Mouse (Mus musculus) lung, adult 2 months (tissue): ENCODE measurements around the gene Map2k2.

ENCODE experiments used
- CTCF ChIP-seq: fragments of 200-500 bp; IDR thresholded peaks from 2 replicates; pipeline ENCODE4 v1.5.1; 2011; ENCODE audit warnings: mild to moderate bottlenecking, low read length, control low read depth; ENCODE audit not compliant: insufficient read depth
- POLR2A ChIP-seq: fragments of 200-500 bp; IDR thresholded peaks from 2 replicates; pipeline ENCODE4 v1.6.1; 2011; ENCODE audit warnings: low read depth, mild to moderate bottlenecking, control low read depth, low read length, borderline replicate concordance; ENCODE audit errors: extremely low read depth

DNA sequence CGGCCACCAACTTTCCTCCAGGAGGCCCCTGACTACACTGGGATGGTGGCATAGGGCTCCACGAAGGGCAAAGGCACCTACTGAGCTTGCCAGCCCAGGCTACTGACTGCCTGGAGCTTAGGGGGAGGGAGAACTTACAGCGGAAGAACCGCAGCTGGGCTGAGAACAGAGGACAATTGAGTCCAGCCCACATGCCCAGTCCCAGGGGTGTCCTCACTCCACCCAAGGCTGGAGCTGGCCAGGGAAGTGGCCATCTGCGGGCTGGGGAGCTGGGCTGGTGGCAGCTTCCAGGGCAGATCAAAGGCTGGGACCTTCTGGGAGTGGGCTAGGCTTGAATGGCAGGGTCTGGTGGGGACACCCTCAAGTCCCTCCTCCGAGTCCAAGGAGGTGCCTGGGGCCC is 49.0 kb downstream of the Map2k2 start:
- TF ChIP-seq POLR2A, result no peak
- TF ChIP-seq CTCF, result no peak
